In genomic region chr5:8839651-8840050, GRCm38 (mm10) we compare ENCODE assay signal across 20 mouse cellular contexts.
"Had no signal": no experiment of that assay in that cellular context is flagged by ENCODE, and none has a peak within 500 bp of the region (broad histone marks: within the 10 kb centered on the region; RNA-seq: fewer than 3 reads in every experiment).

No protein-coding gene starts in this region.

- H3K4me3 ChIP-seq: limb, embryonic 12.5 days; limb, embryonic 15.5 days; midbrain, embryonic 12.5 days; midbrain, embryonic 15.5 days; myocyte; stomach, embryonic 15.5 days had no signal

- H3K36me3 ChIP-seq: limb, embryonic 12.5 days; limb, embryonic 15.5 days; midbrain, embryonic 12.5 days; midbrain, embryonic 15.5 days; stomach, embryonic 15.5 days had no signal

- H3K4me2 ChIP-seq: limb, embryonic 12.5 days; limb, embryonic 15.5 days; liver, embryonic 11.5 days; lung, embryonic 14.5 days; midbrain, embryonic 12.5 days; midbrain, embryonic 15.5 days; stomach, embryonic 15.5 days had no signal

- H3K27ac ChIP-seq: limb, embryonic 12.5 days; limb, embryonic 15.5 days; liver, embryonic 14.5 days; midbrain, embryonic 12.5 days; midbrain, embryonic 15.5 days; stomach, embryonic 15.5 days had no signal

- H3K4me1 ChIP-seq: midbrain, embryonic 12.5 days; midbrain, embryonic 15.5 days; stomach, embryonic 15.5 days had no signal

- ATAC-seq: liver, postnatal 0 days; lung, postnatal 0 days; midbrain, embryonic 15.5 days had no signal

- H3K9me3 ChIP-seq: limb, embryonic 12.5 days; limb, embryonic 15.5 days; midbrain, embryonic 12.5 days; midbrain, embryonic 15.5 days; stomach, embryonic 15.5 days had no signal

- H3K27me3 ChIP-seq: limb, embryonic 12.5 days; limb, embryonic 15.5 days; midbrain, embryonic 12.5 days; midbrain, embryonic 15.5 days; stomach, embryonic 15.5 days had no signal

- DNase-seq: kidney, adult 18-20 months; kidney, adult 9 months; kidney, postnatal 14 days; kidney, postnatal 4 days; left cerebral cortex, postnatal 4 days; liver, postnatal 0 days; lung, embryonic 14.5 days; lung, postnatal 36 days; right cerebral cortex, postnatal 14 days; right cerebral cortex, postnatal 4 days; thymus, postnatal 36 days had no signal

- H3K9ac ChIP-seq: limb, embryonic 12.5 days; limb, embryonic 15.5 days; liver, embryonic 14.5 days; liver, postnatal 0 days; lung, embryonic 14.5 days; midbrain, embryonic 12.5 days; midbrain, embryonic 15.5 days; stomach, embryonic 15.5 days had no signal
